Mouse (Mus musculus) lung, adult 2 months (tissue): ENCODE results near the gene Myo16.

Experiments
- CTCF ChIP-seq: fragments of 200-500 bp; IDR thresholded peaks from 2 replicates; pipeline ENCODE4 v1.5.1; 2011; ENCODE audit warnings: mild to moderate bottlenecking, low read length, control low read depth; ENCODE audit not compliant: insufficient read depth
- POLR2A ChIP-seq: fragments of 200-500 bp; IDR thresholded peaks from 2 replicates; pipeline ENCODE4 v1.6.1; 2011; ENCODE audit warnings: low read depth, mild to moderate bottlenecking, control low read depth, low read length, borderline replicate concordance; ENCODE audit errors: extremely low read depth

DNA sequence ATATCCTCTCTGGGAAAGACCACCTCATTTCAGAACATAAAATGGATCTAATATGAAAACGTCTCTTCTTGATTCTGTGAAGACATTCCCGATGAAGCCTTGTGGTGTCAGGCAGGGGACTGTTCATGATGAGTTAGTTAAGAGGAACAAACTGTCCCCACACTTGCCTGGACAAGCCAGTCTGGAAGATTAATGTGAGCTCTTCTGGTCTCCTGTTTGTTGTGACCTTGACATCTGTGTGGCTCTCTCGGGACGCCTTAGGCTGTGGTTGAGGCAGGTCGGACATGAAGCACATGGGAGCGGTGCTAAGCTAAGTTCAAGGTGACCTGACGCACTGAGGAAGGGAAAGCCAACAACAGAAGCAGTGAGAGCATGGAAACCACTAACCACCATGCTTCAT is 291.3 kb downstream of the Myo16 start:
- TF ChIP-seq CTCF (no peak), POLR2A (no peak)
